Mouse (Mus musculus) neural tube, embryonic 12.5 days (tissue): Measurements from ENCODE around the gene Slc26a10. TPM values are rescaled to one million over a fixed set of nuclear protein-coding genes. Genes with fewer than 3 reads are reported as not detected.
"Not testable (repeated sequence)": the region's sequence is repeated elsewhere in the genome, so short reads cannot be mapped to it uniquely, and the experiment has no call there.

Source experiments
- ATAC-seq: fragments of 200-750 bp; cut with Nextera tagmentation; 2 replicates; pipeline ENCODE4 v1.8.0; 2017; ENCODE audit warnings: low read depth, mild to moderate bottlenecking, moderate TSS enrichment, moderate library complexity; ENCODE audit not compliant: low FRiP score
- H3K27ac ChIP-seq: fragments of 300-500 bp; sonication (generic); 2 replicates; pipeline ENCODE4 v1.5.1; 2016
- H3K27me3 ChIP-seq: fragments of 300-500 bp; sonication (generic); replicated peaks from 2 replicates; pipeline ENCODE4 v1.6.1; 2016; ENCODE audit warnings: mild to moderate bottlenecking
- H3K36me3 ChIP-seq: fragments of 300-500 bp; sonication (generic); 2 replicates; pipeline ENCODE4 v1.6.1; 2016; ENCODE audit warnings: mild to moderate bottlenecking
- H3K4me1 ChIP-seq: fragments of 300-500 bp; sonication (generic); 2 replicates; pipeline ENCODE4 v1.6.1; 2016
- H3K4me2 ChIP-seq: fragments of 300-500 bp; sonication (generic); replicated peaks from 2 replicates; pipeline ENCODE4 v1.6.1; 2016; ENCODE audit warnings: mild to moderate bottlenecking
- H3K4me3 ChIP-seq: fragments of 300-500 bp; sonication (generic); 2 replicates; pipeline ENCODE4 v1.5.1; 2016
- H3K9ac ChIP-seq: fragments of 300-500 bp; sonication (generic); 2 replicates; pipeline ENCODE4 v1.6.1; 2016; ENCODE audit warnings: mild to moderate bottlenecking
- H3K9me3 ChIP-seq: fragments of 300-500 bp; sonication (generic); 2 replicates; pipeline ENCODE4 v1.6.1; 2016; ENCODE audit warnings: mild to moderate bottlenecking
- WGBS: fragments of 180-500 bp; shearing (Covaris S2); methylation state at CpG from one replicate; pipeline ENCODE4 v1.1.7; 2016; 5-methylcytosine and 5-hydroxymethylcytosine counted together
- polyA plus RNA-seq: library from polyadenylated mRNA; unstranded; fragments of >200 nt; fragmentation: Nextera tagmentation; extraction: Ambion mirVana; gene quantifications from 2 replicates; pipeline ENCODE4 v1.2.1, GENCODE M21; 2016

Gene Slc26a10
- polyA plus RNA-seq, 1 experiment from 2014 or later, result 1.8 TPM

DNA sequence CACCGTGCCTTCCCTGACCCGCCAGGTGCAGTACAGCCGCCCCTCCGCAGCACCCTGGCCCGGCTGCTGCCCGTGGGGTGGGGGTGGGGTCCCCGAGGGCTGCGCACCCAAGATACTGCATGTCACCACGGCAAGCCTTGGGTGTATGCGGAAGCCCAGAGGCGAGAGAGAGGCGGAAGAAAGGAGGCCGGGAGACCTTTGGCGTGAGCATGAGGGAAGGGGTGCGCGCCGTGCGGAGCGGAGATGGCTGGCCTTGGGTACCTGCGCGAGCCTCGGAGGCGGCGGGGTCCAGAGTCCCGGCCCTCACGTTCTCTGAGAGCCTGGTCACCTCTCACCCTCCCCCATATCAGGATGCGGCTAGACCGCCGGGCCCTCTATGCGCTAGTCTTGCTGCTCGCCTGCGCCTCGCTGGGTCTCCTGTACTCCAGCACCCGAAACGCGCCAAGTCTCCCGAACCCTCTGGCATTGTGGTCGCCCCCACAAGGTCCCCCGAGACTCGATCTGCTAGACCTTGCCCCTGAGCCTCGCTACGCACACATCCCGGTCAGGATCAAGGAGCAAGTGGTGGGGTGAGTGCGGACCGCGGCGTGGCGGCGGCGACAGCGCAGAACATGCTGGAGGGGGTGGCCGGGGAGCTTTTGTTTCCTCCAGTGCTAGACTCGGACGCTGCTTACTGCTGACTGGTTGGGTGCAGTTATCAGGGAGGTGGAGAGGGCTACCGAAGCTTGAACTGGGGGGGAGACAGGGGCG is 14.6 kb downstream of the Slc26a10 start:
- peaks cover 31% of the 10 kb centered on the region for H3K4me1 ChIP-seq
- no peaks in the 10 kb centered on the region for H3K9me3 ChIP-seq
- H3K9ac ChIP-seq, result peak overlapping the region; percentile 86
- peaks cover 51% of the 10 kb centered on the region for H3K27me3 ChIP-seq
- WGBS, result under 1% methylated on average over 55 of the region's 56 CpGs
- no peaks in the 10 kb centered on the region for H3K36me3 ChIP-seq
- H3K27ac ChIP-seq, result peak overlapping the region; percentile 66; the same call in 1 of the 2 replicates
- peak overlapping the region; percentile 99 for H3K4me2 ChIP-seq
- peak overlapping the region; percentile 67 for H3K4me3 ChIP-seq
- ATAC-seq, result peak; percentile 66

DNA sequence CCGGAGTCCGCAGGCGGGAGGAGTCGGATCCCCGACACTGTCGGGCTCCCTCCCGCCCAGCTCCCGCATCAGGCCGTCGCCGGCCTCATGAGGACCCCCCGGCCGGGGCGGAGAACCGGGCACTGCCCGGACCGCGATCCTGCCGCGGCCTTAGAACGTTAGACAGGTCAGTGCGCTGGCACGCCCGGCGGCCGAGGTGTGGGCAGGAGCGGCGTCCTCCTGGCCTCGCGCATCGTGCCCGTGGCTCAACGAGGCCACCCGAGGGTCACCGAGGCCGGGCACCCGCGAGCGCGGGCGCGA is 15.1 kb downstream of the Slc26a10 start:
- H3K4me3 ChIP-seq, result peak overlapping the region; percentile 67
- peak overlapping the region; percentile 99 for H3K4me2 ChIP-seq
- no peaks in the 10 kb centered on the region for H3K36me3 ChIP-seq
- no peaks in the 10 kb centered on the region for H3K9me3 ChIP-seq
- ATAC-seq, result peak; percentile 57
- peak overlapping the region; percentile 66; the same call in 1 of the 2 replicates for H3K27ac ChIP-seq
- H3K27me3 ChIP-seq, result peaks cover 46% of the 10 kb centered on the region
- under 1% methylated on average over 39 of the region's 42 CpGs for WGBS
- H3K9ac ChIP-seq, result peak overlapping the region; percentile 86
- peaks cover 25% of the 10 kb centered on the region for H3K4me1 ChIP-seq

- 2% methylated on average over 52 of the region's 52 CpGs for WGBS
- Histone ChIP-seq H3K4me1 (peaks cover 20% of the 10 kb centered on the region), H3K27ac (peak within 1 kb of the TSS; percentile 66), H3K27me3 (peaks cover 41% of the 10 kb centered on the region), H3K9ac (peak within 1 kb of the TSS; percentile 86), H3K4me3 (peak within 1 kb of the TSS; percentile 67), H3K4me2 (peak within 1 kb of the TSS; percentile 99), H3K36me3 (no peaks in the 10 kb centered on the region), H3K9me3 (no peaks in the 10 kb centered on the region)
- ATAC-seq, result peak; percentile 83
Measured at GRCm38 (mm10) chr10:127164631-127165353, 15.7 kb downstream of the Slc26a10 start, which contains the start of gene B4galnt1. Gene B4galnt1, plus strand, starts transcription at chr10:127165225.

DNA sequence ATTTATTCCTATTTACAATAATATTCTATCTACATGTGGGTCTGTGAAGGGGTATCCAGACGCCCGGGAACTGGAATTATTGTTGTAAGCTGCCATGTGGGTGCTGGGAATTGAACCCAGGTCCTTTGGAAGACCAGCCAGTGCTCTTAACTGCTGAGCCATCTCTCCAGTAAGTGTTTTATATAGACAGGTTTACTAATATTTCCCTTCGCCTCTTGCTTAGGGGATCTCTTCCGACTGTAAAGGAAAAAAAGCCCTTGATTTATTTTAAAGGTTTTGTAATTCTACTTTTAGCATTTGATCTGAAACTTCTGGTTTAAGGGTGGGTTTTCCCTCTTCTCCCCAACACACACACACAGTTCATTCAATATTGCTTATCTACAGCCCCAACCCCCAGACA is 16.3 kb downstream of the Slc26a10 start:
- Histone ChIP-seq H3K27me3 (peaks cover 35% of the 10 kb centered on the region), H3K4me3 (no peak overlapping the region), H3K4me2 (peak overlapping the region; percentile 99; the same call in 1 of the 2 replicates), H3K36me3 (no peaks in the 10 kb centered on the region), H3K27ac (no peak overlapping the region), H3K9me3 (no peaks in the 10 kb centered on the region), H3K9ac (no peak overlapping the region), H3K4me1 (peaks cover 19% of the 10 kb centered on the region)
- 93% methylated on average over 4 of the region's 4 CpGs for WGBS
- ATAC-seq, result no peak

DNA sequence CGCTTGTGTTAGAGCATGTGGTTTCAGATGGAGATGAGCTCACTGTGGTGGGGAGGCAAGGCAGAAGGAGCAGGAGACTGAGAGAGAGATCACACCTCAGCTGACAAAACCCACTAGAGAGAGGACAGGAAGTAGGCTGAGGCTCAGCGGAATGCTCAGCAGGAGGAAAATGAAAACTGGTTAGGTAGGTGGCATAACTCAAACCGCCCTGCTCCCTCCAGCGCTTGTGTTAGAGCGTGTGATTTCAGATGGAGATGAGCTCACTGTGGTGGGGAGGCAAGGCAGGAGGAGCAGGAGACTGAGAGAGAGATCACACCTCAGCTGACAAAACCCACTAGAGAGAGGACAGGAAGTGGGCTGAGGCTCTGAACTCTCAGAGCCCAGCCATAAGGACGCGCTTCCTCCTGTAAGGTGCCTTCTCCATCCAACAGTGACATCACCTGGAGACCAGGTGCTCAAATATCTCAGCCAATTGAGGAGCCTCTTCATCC is 17.6 kb downstream of the Slc26a10 start:
- not testable (repeated sequence) for H3K4me2 ChIP-seq, H3K27ac ChIP-seq, H3K9ac ChIP-seq, H3K9me3 ChIP-seq, H3K4me3 ChIP-seq, H3K36me3 ChIP-seq, ATAC-seq
- Histone ChIP-seq H3K4me1 (peaks cover 19% of the 10 kb centered on the region), H3K27me3 (peaks cover 26% of the 10 kb centered on the region)
- WGBS, result 58% methylated on average over 7 of the region's 7 CpGs

GRCm38 (mm10) chr10:127160728-127161127 is 19.7 kb downstream of the Slc26a10 start:
- 79% methylated on average over 3 of the region's 3 CpGs for WGBS
- H3K9ac ChIP-seq, result no peak overlapping the region
- ATAC-seq, result no peak

DNA sequence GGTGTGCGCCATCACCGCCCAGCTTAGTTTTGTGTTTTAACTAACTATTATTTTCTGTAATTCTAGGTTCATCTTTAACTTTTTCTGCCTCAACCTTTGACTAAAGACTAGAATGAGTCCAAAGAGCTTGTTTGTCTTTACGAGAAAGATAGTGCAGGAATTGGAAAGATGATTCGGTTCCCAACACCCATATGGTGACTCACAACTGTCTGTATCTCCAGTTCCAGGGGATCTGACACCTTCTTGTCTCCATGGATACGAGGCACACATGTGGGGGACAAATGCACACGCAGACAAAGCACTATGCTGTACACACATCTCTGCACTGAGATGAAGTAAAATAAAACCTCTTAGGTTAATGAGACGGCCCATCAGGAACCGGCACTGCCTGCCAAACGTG is 20.4 kb downstream of the Slc26a10 start:
- H3K4me3 ChIP-seq, result no peak overlapping the region
- H3K36me3 ChIP-seq, result no peaks in the 10 kb centered on the region
- H3K27ac ChIP-seq, result no peak overlapping the region
- no peaks in the 10 kb centered on the region for H3K9me3 ChIP-seq
- H3K9ac ChIP-seq, result no peak overlapping the region
- no peak overlapping the region for H3K4me2 ChIP-seq
- 85% methylated on average over 9 of the region's 9 CpGs for WGBS
- ATAC-seq, result no peak
- H3K27me3 ChIP-seq, result no peaks in the 10 kb centered on the region
- peaks cover 2% of the 10 kb centered on the region; the same call in 1 of the 2 replicates for H3K4me1 ChIP-seq

More at GRCm38 (mm10) chr10:127160728-127161127, 19.7 kb downstream of the Slc26a10 start:
- Histone ChIP-seq H3K4me3 (no peak overlapping the region), H3K9me3 (no peaks in the 10 kb centered on the region), H3K4me2 (no peak overlapping the region), H3K36me3 (no peaks in the 10 kb centered on the region), H3K27me3 (peaks cover 6% of the 10 kb centered on the region), H3K27ac (no peak overlapping the region), H3K4me1 (peaks cover 8% of the 10 kb centered on the region)

GRCm38 (mm10) chr10:127158471-127158870 is 22.0 kb downstream of the Slc26a10 start:
- no peak overlapping the region for H3K4me3 ChIP-seq
- no peak overlapping the region for H3K9ac ChIP-seq
- no peak overlapping the region for H3K27ac ChIP-seq
- no peaks in the 10 kb centered on the region for H3K4me1 ChIP-seq
- H3K36me3 ChIP-seq, result no peaks in the 10 kb centered on the region
- no peak for ATAC-seq
- H3K4me2 ChIP-seq, result no peak overlapping the region
- no peaks in the 10 kb centered on the region for H3K27me3 ChIP-seq
- H3K9me3 ChIP-seq, result no peaks in the 10 kb centered on the region
- 77% methylated on average over 3 of the region's 3 CpGs for WGBS

DNA sequence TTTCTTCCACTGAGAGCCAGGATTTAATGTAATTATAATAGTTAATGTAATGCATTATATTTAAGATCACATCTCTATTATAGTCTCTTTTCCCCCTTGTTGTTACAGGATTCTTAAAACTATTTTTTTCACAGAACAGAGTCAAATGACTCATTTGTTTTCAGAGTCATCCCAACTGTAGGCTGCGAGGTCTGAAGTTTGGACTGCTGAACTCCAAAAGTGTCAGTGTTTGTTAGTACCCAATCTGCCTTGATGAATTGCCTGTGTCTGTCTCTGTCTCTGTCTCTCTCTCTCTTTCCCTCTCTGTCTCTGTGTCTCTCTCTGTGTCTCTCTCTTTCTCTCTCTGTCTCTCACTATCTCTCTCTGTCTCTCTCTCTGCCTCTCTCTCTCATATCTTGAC is 23.9 kb downstream of the Slc26a10 start:
- ATAC-seq, result no peak
- 91% methylated on average over 1 of the region's 1 CpGs for WGBS
- no peaks in the 10 kb centered on the region for H3K4me1 ChIP-seq

DNA sequence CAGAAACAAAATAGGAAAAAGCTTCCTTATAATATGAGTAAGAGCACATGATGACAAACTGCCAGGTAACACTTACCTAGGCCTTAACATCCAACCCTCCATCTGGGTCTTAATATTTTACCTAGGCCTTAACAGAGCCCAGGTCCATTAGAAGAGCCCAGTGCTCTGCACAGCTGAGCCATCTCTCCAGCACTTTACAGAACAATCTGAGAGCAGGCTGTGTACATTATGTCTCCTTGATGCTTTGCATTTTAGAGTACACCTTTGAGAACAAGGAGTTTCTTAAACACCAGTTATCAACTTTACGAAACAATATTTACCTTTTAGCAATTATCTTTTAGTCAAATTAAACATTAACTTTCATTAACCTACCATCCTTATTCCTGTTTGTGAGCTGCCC is 24.4 kb downstream of the Slc26a10 start:
- Histone ChIP-seq H3K4me1 (no peaks in the 10 kb centered on the region), H3K4me3 (no peak overlapping the region), H3K4me2 (no peak overlapping the region), H3K36me3 (no peaks in the 10 kb centered on the region), H3K27me3 (no peaks in the 10 kb centered on the region), H3K9me3 (no peaks in the 10 kb centered on the region), H3K27ac (no peak overlapping the region), H3K9ac (no peak overlapping the region)
- ATAC-seq, result no peak
- 96% methylated on average over 1 of the region's 1 CpGs for WGBS

More for the DNA sequence above, 23.9 kb downstream of the Slc26a10 start:
- no peaks in the 10 kb centered on the region for H3K36me3 ChIP-seq
- H3K9ac ChIP-seq, result no peak overlapping the region
- H3K27me3 ChIP-seq, result no peaks in the 10 kb centered on the region
- H3K4me2 ChIP-seq, result no peak overlapping the region
- H3K4me3 ChIP-seq, result no peak overlapping the region
- H3K27ac ChIP-seq, result no peak overlapping the region
- H3K9me3 ChIP-seq, result no peaks in the 10 kb centered on the region

- Histone ChIP-seq H3K27ac (no peak overlapping the region), H3K27me3 (no peaks in the 10 kb centered on the region), H3K36me3 (no peaks in the 10 kb centered on the region), H3K4me2 (no peak overlapping the region), H3K9ac (no peak overlapping the region), H3K4me1 (no peaks in the 10 kb centered on the region), H3K4me3 (no peak overlapping the region), H3K9me3 (no peaks in the 10 kb centered on the region)
- no peak for ATAC-seq
- WGBS, result 84% methylated on average over 5 of the region's 5 CpGs
Measured at GRCm38 (mm10) chr10:127154652-127155051, 25.8 kb downstream of the Slc26a10 start.

DNA sequence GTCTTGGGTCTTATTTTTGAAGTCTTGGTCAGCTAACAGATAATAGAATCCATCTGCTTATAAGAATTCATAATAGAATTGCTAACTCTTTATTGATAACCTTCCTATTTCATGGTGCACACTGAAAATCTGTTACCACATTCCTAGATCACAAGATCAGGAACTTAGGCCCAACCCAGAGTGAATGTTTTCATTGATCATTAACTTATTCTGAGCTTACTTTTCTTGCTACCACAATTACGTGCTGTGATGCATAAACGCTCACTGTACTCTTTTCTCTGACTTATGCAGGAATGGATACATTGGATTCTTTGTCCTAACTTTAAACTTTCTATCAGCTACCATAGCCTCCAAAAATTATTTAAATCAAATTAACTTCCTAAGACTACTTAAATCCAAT is 26.2 kb downstream of the Slc26a10 start:
- Histone ChIP-seq H3K27me3 (no peaks in the 10 kb centered on the region), H3K9ac (no peak overlapping the region), H3K4me3 (no peak overlapping the region), H3K4me1 (no peaks in the 10 kb centered on the region), H3K36me3 (no peaks in the 10 kb centered on the region), H3K27ac (no peak overlapping the region), H3K9me3 (no peaks in the 10 kb centered on the region), H3K4me2 (no peak overlapping the region)
- no peak for ATAC-seq
- 92% methylated on average over 2 of the region's 2 CpGs for WGBS
